Mouse (Mus musculus) stomach, postnatal 0 days (tissue): ENCODE measurements around the gene Sergef. TPM values are rescaled to one million over a fixed set of nuclear protein-coding genes. Genes with fewer than 3 reads are reported as not detected.

Experiments
- ATAC-seq: fragments of 200-750 bp; cut with Nextera tagmentation; 2 replicates; pipeline ENCODE4 v1.8.0; 2017; ENCODE audit not compliant: low FRiP score, low TSS enrichment
- DNase-seq: peaks from one replicate; pipeline ENCODE4 v3.0.0-alpha.2; 2016; ENCODE audit warnings: low spot score
- H3K27ac ChIP-seq: fragments of 300-500 bp; sonication (generic); replicated peaks from 2 replicates; pipeline ENCODE4 v1.5.1; 2014; ENCODE audit warnings: mild to moderate bottlenecking, control low read depth
- H3K27me3 ChIP-seq: fragments of 300-500 bp; sonication (generic); 2 replicates; pipeline ENCODE4 v1.6.1; 2014; ENCODE audit warnings: low read length; ENCODE audit not compliant: control insufficient read depth, insufficient read depth
- H3K36me3 ChIP-seq: fragments of 300-500 bp; sonication (generic); 2 replicates; pipeline ENCODE4 v1.6.1; 2014; ENCODE audit warnings: low read length, mixed read lengths; ENCODE audit not compliant: control insufficient read depth, insufficient read depth
- H3K4me1 ChIP-seq: fragments of 300-500 bp; sonication (generic); replicated peaks from 2 replicates; pipeline ENCODE4 v1.6.1; 2014; ENCODE audit warnings: antibody characterized with exemption; ENCODE audit not compliant: control insufficient read depth, insufficient read depth
- H3K4me2 ChIP-seq: fragments of 300-500 bp; sonication (generic); replicated peaks from 2 replicates; pipeline ENCODE4 v1.6.1; 2014; ENCODE audit warnings: low read depth, mild to moderate bottlenecking, control low read depth, moderate library complexity
- H3K4me3 ChIP-seq: fragments of 300-500 bp; sonication (generic); 2 replicates; pipeline ENCODE4 v1.5.1; 2014; ENCODE audit warnings: low read depth, low read length, control low read depth
- H3K9ac ChIP-seq: fragments of 300-500 bp; sonication (generic); 2 replicates; pipeline ENCODE4 v1.6.1; 2014; ENCODE audit warnings: mild to moderate bottlenecking, low read length, control low read depth, mixed read lengths
- H3K9me3 ChIP-seq: fragments of 300-500 bp; sonication (generic); 2 replicates; pipeline ENCODE4 v1.6.1; 2016; ENCODE audit warnings: low read length; ENCODE audit not compliant: control insufficient read depth
- CTCF ChIP-seq: IDR thresholded peaks from 2 replicates; pipeline ENCODE4 v1.5.1; 2016; ENCODE audit warnings: antibody characterized with exemption, low read depth, mild to moderate bottlenecking, moderate library complexity
- EP300 ChIP-seq: optimal IDR thresholded peaks from 2 replicates; pipeline ENCODE3; 2016; ENCODE audit warnings: antibody characterized with exemption
- WGBS: fragments of 180-500 bp; shearing (Covaris S2); extraction: QIAGEN DNeasy Blood & Tissue Kit; methylation state at CpG from one replicate; pipeline ENCODE4 v1.1.7; 2014; 5-methylcytosine and 5-hydroxymethylcytosine counted together
- polyA plus RNA-seq: library from polyadenylated mRNA; unstranded; fragments of >200 nt; fragmentation: Nextera tagmentation; extraction: Ambion mirVana; gene quantifications from 2 replicates; pipeline ENCODE4 v1.2.1, GENCODE M21; 2015

Gene Sergef
- polyA plus RNA-seq, 1 experiment from 2014 or later, result 11.4 TPM

- no peaks in the 10 kb centered on the region for H3K36me3 ChIP-seq
- H3K4me3 ChIP-seq, result no peak overlapping the region
- ATAC-seq, result peak; percentile 60
- 52% methylated on average over 2 of the region's 2 CpGs for WGBS
- DNase-seq, result peak; percentile 30
- no peaks in the 10 kb centered on the region for H3K27me3 ChIP-seq
- no peak overlapping the region for H3K4me2 ChIP-seq
- H3K9me3 ChIP-seq, result no peaks in the 10 kb centered on the region
- H3K27ac ChIP-seq, result 0 out of 2 replicates have a peak overlapping the region, but pooled peaks have one; percentile 1
- H3K9ac ChIP-seq, result no peak overlapping the region
- 0 out of 2 replicates have a peak, but pooled peaks cover 8% of the 10 kb centered on the region for H3K4me1 ChIP-seq
- no peak for TF ChIP-seq CTCF
- TF ChIP-seq EP300, result no peak
These were observed 157.5 kb downstream of the Sergef start for GRCm38 (mm10) chr7:46482099-46482531.

GRCm38 (mm10) chr7:46479793-46480192 lies 159.8 kb downstream of the Sergef start:
- DNase-seq (no peak), ATAC-seq (no peak)
- H3K27ac ChIP-seq, result no peak overlapping the region
- no peaks in the 10 kb centered on the region for H3K9me3 ChIP-seq
- WGBS, result 59% methylated on average over 6 of the region's 6 CpGs
- no peak overlapping the region for H3K4me2 ChIP-seq
- TF ChIP-seq CTCF (no peak), EP300 (no peak)
- H3K4me3 ChIP-seq, result no peak overlapping the region
- H3K4me1 ChIP-seq, result 0 out of 2 replicates have a peak, but pooled peaks cover 8% of the 10 kb centered on the region
- no peak overlapping the region for H3K9ac ChIP-seq
- no peaks in the 10 kb centered on the region for H3K36me3 ChIP-seq
- no peaks in the 10 kb centered on the region for H3K27me3 ChIP-seq

- Histone ChIP-seq H3K9me3 (no peaks in the 10 kb centered on the region), H3K27ac (no peak overlapping the region), H3K4me3 (no peak overlapping the region), H3K36me3 (no peaks in the 10 kb centered on the region), H3K9ac (no peak overlapping the region), H3K4me1 (0 out of 2 replicates have a peak, but pooled peaks cover 7% of the 10 kb centered on the region), H3K4me2 (no peak overlapping the region), H3K27me3 (no peaks in the 10 kb centered on the region)
- DNase-seq, result no peak
- WGBS, result 90% methylated on average over 3 of the region's 3 CpGs
- TF ChIP-seq CTCF (no peak), EP300 (no peak)
- no peak for ATAC-seq
These were observed 162.2 kb downstream of the Sergef start for GRCm38 (mm10) chr7:46477456-46477855.

GRCm38 (mm10) chr7:46475464-46475863 lies 164.1 kb downstream of the Sergef start:
- Histone ChIP-seq H3K4me1 (no peaks in the 10 kb centered on the region), H3K27me3 (no peaks in the 10 kb centered on the region), H3K4me3 (no peak overlapping the region), H3K27ac (no peak overlapping the region), H3K4me2 (no peak overlapping the region), H3K36me3 (no peaks in the 10 kb centered on the region), H3K9me3 (no peaks in the 10 kb centered on the region), H3K9ac (no peak overlapping the region)
- no peak for DNase-seq
- 77% methylated on average over 5 of the region's 5 CpGs for WGBS
- no peak for TF ChIP-seq EP300
- ATAC-seq, result no peak

- ATAC-seq, result no peak
- Histone ChIP-seq H3K4me2 (no peak overlapping the region), H3K27ac (no peak overlapping the region), H3K27me3 (no peaks in the 10 kb centered on the region), H3K9ac (no peak overlapping the region), H3K9me3 (no peaks in the 10 kb centered on the region), H3K4me1 (no peaks in the 10 kb centered on the region), H3K36me3 (no peaks in the 10 kb centered on the region), H3K4me3 (no peak overlapping the region)
- no peak for DNase-seq
- 43% methylated on average over 9 of the region's 9 CpGs for WGBS
- TF ChIP-seq EP300 (no peak), CTCF (no peak)
These were observed 166.5 kb downstream of the Sergef start for GRCm38 (mm10) chr7:46473141-46473540.

GRCm38 (mm10) chr7:46471054-46471737 lies 168.4 kb downstream of the Sergef start:
- Histone ChIP-seq H3K4me1 (no peaks in the 10 kb centered on the region), H3K9me3 (no peaks in the 10 kb centered on the region), H3K36me3 (no peaks in the 10 kb centered on the region), H3K27me3 (no peaks in the 10 kb centered on the region), H3K9ac (no peak overlapping the region), H3K4me3 (no peak overlapping the region), H3K27ac (no peak overlapping the region), H3K4me2 (no peak overlapping the region)
- DNase-seq (no peak), ATAC-seq (no peak)
- WGBS, result 57% methylated on average over 7 of the region's 7 CpGs
- TF ChIP-seq EP300 (no peak), CTCF (no peak)
